Mouse (Mus musculus): ENCODE results near the gene Clp1.

Clp1 gene

DNA sequence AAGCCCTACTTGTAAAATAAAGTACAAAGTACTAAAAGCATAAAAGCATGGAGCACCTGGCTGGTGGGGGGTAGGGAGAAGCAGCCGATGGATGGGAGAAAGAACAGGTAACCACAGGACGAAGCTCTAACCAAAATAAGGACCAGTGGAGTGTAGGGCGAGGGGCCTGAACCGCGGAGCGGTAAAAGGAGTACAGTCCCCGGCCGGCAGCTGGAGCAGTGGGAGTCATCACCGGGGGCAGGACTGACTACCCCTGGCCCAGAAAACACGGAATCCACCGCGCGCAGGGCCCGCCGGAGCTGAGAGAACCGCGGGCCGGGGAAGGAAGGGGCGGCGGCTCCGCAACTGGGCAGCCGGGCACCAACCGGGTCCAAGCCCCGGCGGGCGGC lies 12.7 kb downstream of the Clp1 start:
- DNase-seq (ENCODE audit: low read depth) = no peak

- DNase-seq (ENCODE audit: low read depth) = no peak
These were observed 15.3 kb downstream of the Clp1 start for GRCm38 (mm10) chr2:84711898-84712297.

DNA sequence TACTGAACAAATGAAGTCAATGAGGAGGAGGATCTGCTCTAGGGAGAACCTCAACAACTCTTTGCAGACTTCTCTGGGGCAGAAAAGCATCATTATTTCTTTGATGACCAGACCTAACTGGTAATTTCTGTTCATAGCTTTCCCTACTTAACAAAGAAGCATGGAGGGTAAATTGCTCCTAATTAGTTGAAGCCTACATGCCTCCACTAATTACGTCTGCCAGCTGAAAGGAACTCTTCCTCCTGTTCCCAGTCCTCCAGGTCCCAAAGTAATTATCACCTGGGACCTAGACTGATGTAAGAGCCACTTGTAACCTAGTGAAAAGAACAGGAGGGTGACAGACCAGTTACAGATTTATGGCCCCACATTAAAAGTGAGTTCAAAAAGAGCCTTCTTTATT lies 19.6 kb downstream of the Clp1 start:
- DNase-seq (ENCODE audit: low read depth) = no peak

DNA sequence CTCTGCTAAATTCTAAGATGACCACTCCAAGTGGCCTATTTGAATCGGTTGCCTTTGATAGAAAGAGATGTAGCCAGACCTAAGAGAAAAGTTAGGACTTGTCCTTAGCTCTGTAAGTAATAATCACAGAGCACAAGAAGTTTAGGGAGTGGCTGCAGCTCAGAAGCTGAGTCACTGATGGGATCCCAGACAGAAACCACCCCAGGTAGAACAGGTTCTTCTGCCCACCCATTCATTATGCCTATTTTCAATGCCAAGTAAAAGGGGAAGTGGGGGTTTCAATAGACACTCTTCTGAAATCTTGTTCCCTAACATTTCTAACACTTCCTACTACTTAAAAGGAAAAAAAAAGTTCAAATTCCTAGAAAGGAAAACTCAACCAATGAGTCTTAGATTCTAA lies 21.9 kb downstream of the Clp1 start:
- no peak for DNase-seq (ENCODE audit: low read depth)

DNA sequence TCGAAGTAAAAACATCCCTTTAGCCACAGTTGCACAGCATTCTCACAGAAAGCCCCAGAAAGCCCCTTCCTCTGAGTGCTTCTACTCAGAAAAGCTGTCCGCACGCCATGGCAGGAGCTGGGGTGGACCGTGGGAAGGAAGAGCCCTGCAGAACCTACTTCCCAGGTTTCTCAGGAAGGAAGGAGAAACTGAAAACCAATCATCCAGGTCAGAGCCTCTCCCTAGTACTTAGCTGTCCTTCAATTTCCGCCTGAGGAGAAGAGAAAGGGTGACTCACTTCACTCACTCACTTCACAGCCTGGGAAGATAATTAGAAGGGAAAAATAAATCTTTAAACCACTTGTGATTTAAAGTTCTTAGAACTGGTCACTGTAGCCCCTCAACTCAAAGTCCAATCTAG lies 22.8 kb downstream of the Clp1 start:
- DNase-seq (ENCODE audit: low read depth) = no peak

- no peak for DNase-seq (ENCODE audit: low read depth)
These were observed 23.7 kb downstream of the Clp1 start for GRCm38 (mm10) chr2:84703497-84703896.

DNA sequence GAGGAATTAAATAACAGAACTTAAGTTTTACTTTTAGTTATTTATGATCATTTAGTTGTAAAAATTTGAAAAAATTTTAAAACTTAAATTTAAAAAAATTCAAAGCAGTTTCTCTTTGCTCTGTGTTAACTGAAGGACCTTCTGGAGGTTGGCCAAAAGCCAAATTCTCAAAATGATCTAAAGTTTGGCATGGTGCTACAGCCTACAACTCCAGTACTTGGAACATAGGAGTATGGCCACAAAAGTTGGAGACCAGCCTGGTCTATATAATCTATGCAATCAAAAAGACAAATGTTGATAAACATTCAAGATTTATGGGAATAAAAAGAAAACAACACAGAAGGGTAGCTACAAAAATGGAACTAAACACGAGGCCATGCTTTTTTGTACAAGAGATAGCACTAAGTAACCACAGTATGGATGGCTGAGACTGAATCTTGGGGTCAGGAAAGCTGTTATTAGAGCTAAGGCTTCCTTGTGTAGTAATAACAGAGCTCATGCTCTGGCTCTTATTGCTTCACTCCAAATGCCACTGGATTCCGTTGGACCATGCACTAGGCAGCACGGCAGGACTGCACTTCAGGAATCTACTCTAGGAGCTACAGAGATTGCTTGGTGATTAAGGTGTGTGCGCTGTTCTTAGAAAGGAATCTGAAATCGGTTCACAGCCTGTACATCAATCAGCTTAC lies 32.0 kb downstream of the Clp1 start:
- DNase-seq (ENCODE audit: low read depth) = no peak

- DNase-seq (ENCODE audit: low read depth) = no peak
These were observed 37.1 kb downstream of the Clp1 start for GRCm38 (mm10) chr2:84690050-84690449.

DNA sequence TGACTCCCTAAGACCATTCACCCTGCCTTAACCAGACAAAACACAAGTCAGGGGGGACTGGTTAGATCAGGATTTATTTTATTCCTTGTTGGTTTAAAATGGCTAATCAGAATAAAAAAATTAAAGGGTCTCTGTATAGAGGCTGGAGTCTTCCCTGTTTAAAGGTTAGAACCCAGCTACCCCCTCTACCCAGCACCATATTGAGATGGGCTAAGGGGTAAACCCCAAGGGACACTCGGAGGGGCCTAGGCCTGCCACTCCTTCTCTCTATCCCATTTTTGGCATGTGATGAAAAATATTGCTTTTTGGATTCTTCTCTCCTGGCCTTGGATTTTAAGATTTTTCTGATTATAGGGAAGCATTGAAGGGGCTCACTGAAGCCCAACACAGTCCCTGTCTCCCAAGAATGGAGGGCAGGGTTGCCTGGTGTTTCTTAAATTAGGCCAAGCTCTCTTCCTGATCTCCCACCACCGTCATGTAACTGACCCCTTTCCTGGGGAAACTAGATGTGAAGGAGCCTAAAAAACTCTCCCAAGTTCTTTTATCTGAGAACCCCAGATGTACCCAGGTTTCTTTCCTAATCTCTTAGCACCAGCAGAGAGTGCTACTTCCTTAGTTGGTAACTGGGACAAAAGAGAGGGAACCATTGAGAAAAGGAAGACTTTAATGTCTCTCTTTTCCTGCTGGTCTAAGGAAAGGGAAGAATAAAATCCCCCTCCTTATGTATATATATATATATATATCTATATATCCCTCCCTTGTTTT lies 38.9 kb downstream of the Clp1 start:
- DNase-seq (ENCODE audit: low read depth) = no peak

DNA sequence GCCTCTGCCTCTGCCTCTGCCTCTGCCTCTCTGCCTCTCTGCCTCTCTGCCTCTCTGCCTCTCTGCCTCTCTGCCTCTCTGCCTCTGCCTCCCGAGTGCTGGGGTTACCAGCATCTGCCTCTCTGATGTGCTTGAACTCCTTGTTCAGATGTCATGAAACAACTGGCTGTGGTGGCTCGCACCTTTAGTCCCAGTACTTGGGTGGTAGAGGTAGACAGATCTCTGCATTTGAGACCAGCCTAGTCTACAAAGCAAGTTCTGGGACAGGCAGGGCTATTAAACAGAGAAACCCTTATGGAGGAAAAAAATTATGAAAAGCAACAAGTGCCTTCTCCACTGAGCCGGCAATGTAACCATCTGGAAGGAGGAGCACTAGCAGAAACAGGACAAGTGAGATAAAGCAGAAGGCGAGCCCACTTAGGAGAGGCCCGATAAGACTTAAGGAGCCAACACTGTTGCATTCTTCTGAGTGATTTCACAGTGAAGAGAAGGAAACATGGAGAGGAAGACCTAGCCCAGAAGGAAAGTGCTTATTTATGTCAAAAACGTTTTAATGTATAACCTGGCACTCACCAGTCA lies 44.5 kb downstream of the Clp1 start:
- no peak for DNase-seq (ENCODE audit: low read depth)

DNA sequence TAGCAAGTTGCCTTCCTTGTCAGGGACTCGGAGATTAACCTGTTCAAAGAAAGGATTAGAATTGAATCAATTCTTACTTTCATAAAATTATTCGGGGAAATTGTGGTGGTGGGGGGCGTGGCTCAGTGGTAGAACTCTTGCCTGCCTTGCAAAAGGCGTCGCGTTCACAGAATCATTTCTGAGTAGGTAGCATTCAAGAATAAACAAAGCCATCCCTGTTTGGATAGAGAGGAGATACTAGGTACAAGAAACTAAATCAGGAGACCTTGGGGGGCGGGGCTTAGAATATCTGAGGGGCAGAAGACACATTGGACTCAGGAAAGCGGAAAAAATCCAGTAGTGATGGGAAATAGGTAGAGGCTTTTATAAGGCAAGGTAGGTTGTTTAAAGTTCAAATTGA lies 48.1 kb downstream of the Clp1 start, which contains the start of gene Tmx2:
Gene Tmx2, minus strand, starts transcription at position 125 of the 400 bp plus-strand sequence.
- DNase-seq (ENCODE audit: low read depth) = peak; percentile 9

- DNase-seq (ENCODE audit: low read depth) = peak; percentile 98
These were observed 48.9 kb downstream of the Clp1 start, which contains the start of the genes Gm28635 and Med19 for GRCm38 (mm10) chr2:84677968-84678880. TSS of gene Gm28635 (minus strand) at chr2:84678041. TSS of gene Med19 (plus strand) at chr2:84678402.

DNA sequence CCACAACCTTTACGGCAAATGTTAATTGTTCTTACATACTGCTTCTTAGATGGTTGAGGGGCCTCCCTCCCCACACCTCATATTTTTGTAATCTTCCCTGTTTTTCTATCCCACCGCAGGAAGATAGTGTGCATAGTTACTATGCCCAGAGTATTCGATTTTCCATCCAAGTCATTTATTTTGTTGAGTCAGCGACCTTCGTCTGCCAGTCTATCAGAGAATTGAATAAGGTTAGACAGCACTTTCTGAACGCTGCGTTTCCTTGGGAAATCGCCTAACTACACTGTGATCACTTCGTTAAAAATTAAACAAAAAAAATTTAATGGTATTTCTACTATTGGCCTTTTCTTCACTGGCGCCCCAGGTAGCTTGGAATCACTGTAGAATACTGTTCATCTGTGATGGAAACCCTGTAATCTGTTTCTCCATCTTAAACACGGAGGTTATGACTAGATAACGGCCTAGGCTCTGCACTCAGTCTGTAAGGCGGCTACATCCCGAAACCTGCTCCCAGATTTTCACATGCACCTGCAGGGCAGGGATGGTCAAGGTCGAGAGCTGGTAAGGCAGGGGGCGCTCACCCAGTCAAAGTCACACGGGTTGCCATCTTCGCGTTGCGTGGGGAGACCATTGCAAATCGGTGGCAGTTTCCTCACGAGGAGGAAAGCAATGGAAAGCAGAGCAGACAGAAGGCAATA lies 49.7 kb downstream of the Clp1 start:
- DNase-seq (ENCODE audit: low read depth) = no peak

All from NIH3T3 (cell line).